Mouse (Mus musculus) small intestine, adult 2 months (tissue): ENCODE measurements around the gene Cp.

Experiments
- CTCF ChIP-seq: fragments of 200-500 bp; IDR thresholded peaks from 2 replicates; pipeline ENCODE4 v1.5.1; 2012; ENCODE audit warnings: low read depth, mild to moderate bottlenecking, control low read depth, inconsistent platforms, low read length, moderate library complexity, mixed read lengths; ENCODE audit not compliant: insufficient replicate concordance, insufficient read length; ENCODE audit errors: extremely low read depth
- POLR2A ChIP-seq: fragments of 200-500 bp; IDR thresholded peaks from 2 replicates; pipeline ENCODE4 v1.6.1; 2012; ENCODE audit warnings: low read depth, mild to moderate bottlenecking, control low read depth, inconsistent platforms, low read length, moderate library complexity

DNA sequence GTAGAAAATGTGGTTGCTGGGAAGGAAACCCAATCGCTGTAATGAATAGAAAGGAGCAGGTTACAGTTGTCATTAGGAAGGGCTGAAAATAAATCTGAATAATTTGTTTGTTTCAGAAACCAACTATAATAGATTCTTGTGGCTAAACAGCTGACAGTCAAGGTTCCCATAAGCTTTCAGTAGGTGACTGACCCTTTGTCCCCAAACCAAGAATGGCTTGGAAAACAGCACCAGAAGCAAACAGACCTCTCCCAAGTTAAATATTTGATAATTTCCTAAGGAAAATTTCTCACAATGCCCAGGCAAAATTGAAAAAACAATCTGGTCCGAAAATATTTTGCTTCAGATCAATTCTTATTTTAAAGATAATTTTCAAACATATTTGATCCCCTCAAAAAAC, 4.5 kb downstream of the Cp start:
- TF ChIP-seq POLR2A, result no peak
- no peak for TF ChIP-seq CTCF
